Mouse (Mus musculus) neutrophil, adult 83 days (primary cell): ENCODE results near the gene Serpina3g. TPM values are rescaled to one million over a fixed set of nuclear protein-coding genes. Genes with fewer than 3 reads are reported as not detected.

ENCODE experiments used
- total RNA-seq, 2 experiments: library from RNA; stranded (reverse); gene quantifications; one replicate each; pipeline ENCODE4 v1.2.4; 2023

Serpina3g gene
- 1 to 10 TPM; 1.8 to 2.1 TPM for total RNA-seq

GRCm38 (mm10) chr12:104235915-104236314, at the start of gene Serpina3g:
TSS of gene Serpina3g (plus strand) at chr12:104236245.

GRCm38 (mm10) chr12:104214445-104214753, 21.6 kb upstream of the Serpina3g start, which contains the start of gene Serpina3f:
TSS of gene Serpina3f (plus strand) at chr12:104214544.

DNA sequence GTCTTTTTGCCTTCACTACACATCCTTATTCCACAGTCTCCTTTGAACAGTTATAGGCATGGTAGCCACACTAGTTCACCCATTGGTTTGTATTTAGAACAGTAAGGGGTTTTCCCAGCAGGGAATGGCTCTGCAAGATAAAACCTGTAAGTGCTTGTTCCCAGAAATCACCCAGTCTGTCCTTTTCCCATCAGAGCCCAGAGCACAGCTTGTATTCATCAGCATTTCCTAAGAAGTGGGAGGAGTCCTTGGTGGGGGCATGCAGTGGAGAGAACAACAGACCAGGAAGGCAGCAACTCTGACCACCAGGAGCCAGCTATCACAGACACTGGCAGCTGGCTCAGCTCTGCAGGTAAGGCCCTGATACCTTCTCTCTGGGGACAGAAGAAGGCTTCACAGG, 26.8 kb downstream of the Serpina3g start, which contains the start of gene Serpina3i:
Serpina3i (plus strand) TSS at position 260 of the 400 bp plus-strand sequence.

Other genes starting within 250 kb of the Serpina3g start
- gene Serpina11, start 246.3 kb upstream of the Serpina3g start, total RNA-seq = under 1 TPM in 1 of 2 experiments, not detected in 1; 0.37 TPM
- gene Serpina9, start 222.5 kb upstream of the Serpina3g start, total RNA-seq = not detected
- not detected for gene Serpina12, start 191.8 kb upstream of the Serpina3g start, total RNA-seq
- gene Serpina5, start 135.1 kb upstream of the Serpina3g start, total RNA-seq = not detected
- gene Serpina3a, start 123.5 kb upstream of the Serpina3g start, total RNA-seq = not detected
- gene Serpina3b, start 108.2 kb upstream of the Serpina3g start, total RNA-seq = under 1 TPM in 1 of 2 experiments, not detected in 1; 0.20 TPM
- not detected for gene Serpina3c, start 82.4 kb upstream of the Serpina3g start, total RNA-seq
- under 1 TPM in 1 of 2 experiments, not detected in 1; 0.18 TPM for gene Serpina3f, start 21.7 kb upstream of the Serpina3g start, total RNA-seq
- not detected for gene Serpina3i, start 26.9 kb downstream of the Serpina3g start, total RNA-seq
- gene Serpina3j, start 78.3 kb downstream of the Serpina3g start, total RNA-seq = not detected
- not detected for gene Serpina3k, start 102.2 kb downstream of the Serpina3g start, total RNA-seq
- gene Serpina3m, start 102.2 kb downstream of the Serpina3g start, total RNA-seq = not detected
- gene Serpina3n, start 170.5 kb downstream of the Serpina3g start, total RNA-seq = not detected
- not detected for gene Gsc, start 237.1 kb downstream of the Serpina3g start, total RNA-seq